Mouse (Mus musculus): Measurements from ENCODE around the gene Rpl36al. TPM values are rescaled to one million over a fixed set of nuclear protein-coding genes. Genes with fewer than 3 reads are reported as not detected.

The Rpl36al gene
- polyA plus RNA-seq, 1 experiment from 2014 or later, result 435 TPM

- Histone ChIP-seq H3K4me1 (ENCODE audit: control insufficient read depth, insufficient read depth, low read length) (peaks cover 7% of the 10 kb centered on the region), H3K4me3 (ENCODE audit: low read length) (no peak overlapping the region), H3K4me2 (ENCODE audit: low read depth, low read length) (no peak overlapping the region), H3K36me3 (ENCODE audit: control insufficient read depth, insufficient read depth) (peaks cover 16% of the 10 kb centered on the region), H3K27ac (ENCODE audit: low read length) (no peak overlapping the region), H3K9me3 (replicated peaks; ENCODE audit: control insufficient read depth, low read length) (no peaks in the 10 kb centered on the region), H3K9ac (ENCODE audit: low read length) (no peak overlapping the region), H3K27me3 (ENCODE audit: control insufficient read depth, insufficient read depth, low read length) (no peaks in the 10 kb centered on the region)
- ATAC-seq (replicated peaks; ENCODE audit: extremely low read depth, insufficient read depth, low FRiP score), result no peak
- 82% methylated on average over 2 of the region's 2 CpGs for WGBS
Observed at GRCm38 (mm10) chr12:69155923-69156322, 28.0 kb downstream of the Rpl36al start.

- H3K9ac ChIP-seq (ENCODE audit: low read length), result no peak overlapping the region
- H3K27ac ChIP-seq (ENCODE audit: low read length), result no peak overlapping the region
- H3K4me3 ChIP-seq (ENCODE audit: low read length), result no peak overlapping the region
- 78% methylated on average over 13 of the region's 13 CpGs for WGBS
- no peaks in the 10 kb centered on the region for H3K27me3 ChIP-seq (ENCODE audit: control insufficient read depth, insufficient read depth, low read length)
- H3K4me2 ChIP-seq (ENCODE audit: low read depth, low read length), result no peak overlapping the region
- no peaks in the 10 kb centered on the region for H3K9me3 ChIP-seq (replicated peaks; ENCODE audit: control insufficient read depth, low read length)
- ATAC-seq (replicated peaks; ENCODE audit: extremely low read depth, insufficient read depth, low FRiP score), result no peak
- H3K36me3 ChIP-seq (ENCODE audit: control insufficient read depth, insufficient read depth), result no peaks in the 10 kb centered on the region
- H3K4me1 ChIP-seq (ENCODE audit: control insufficient read depth, insufficient read depth, low read length), result no peaks in the 10 kb centered on the region
Observed at GRCm38 (mm10) chr12:69150049-69150448, 33.8 kb downstream of the Rpl36al start.

GRCm38 (mm10) chr12:69147166-69147735, 36.6 kb downstream of the Rpl36al start:
- Histone ChIP-seq H3K27ac (ENCODE audit: low read length) (no peak overlapping the region), H3K27me3 (ENCODE audit: control insufficient read depth, insufficient read depth, low read length) (no peaks in the 10 kb centered on the region), H3K4me3 (ENCODE audit: low read length) (no peak overlapping the region), H3K4me1 (ENCODE audit: control insufficient read depth, insufficient read depth, low read length) (no peaks in the 10 kb centered on the region), H3K9ac (ENCODE audit: low read length) (no peak overlapping the region), H3K9me3 (replicated peaks; ENCODE audit: control insufficient read depth, low read length) (no peaks in the 10 kb centered on the region), H3K4me2 (ENCODE audit: low read depth, low read length) (no peak overlapping the region), H3K36me3 (ENCODE audit: control insufficient read depth, insufficient read depth) (no peaks in the 10 kb centered on the region)
- ATAC-seq (replicated peaks; ENCODE audit: extremely low read depth, insufficient read depth, low FRiP score), result no peak
- WGBS, result 81% methylated on average over 5 of the region's 5 CpGs

- H3K27me3 ChIP-seq (ENCODE audit: control insufficient read depth, insufficient read depth, low read length), result no peaks in the 10 kb centered on the region
- H3K9ac ChIP-seq (ENCODE audit: low read length), result no peak overlapping the region
- no peaks in the 10 kb centered on the region for H3K36me3 ChIP-seq (ENCODE audit: control insufficient read depth, insufficient read depth)
- H3K4me1 ChIP-seq (ENCODE audit: control insufficient read depth, insufficient read depth, low read length), result no peaks in the 10 kb centered on the region
- 79% methylated on average over 6 of the region's 6 CpGs for WGBS
- H3K4me2 ChIP-seq (ENCODE audit: low read depth, low read length), result no peak overlapping the region
- no peak for ATAC-seq (replicated peaks; ENCODE audit: extremely low read depth, insufficient read depth, low FRiP score)
- H3K27ac ChIP-seq (ENCODE audit: low read length), result no peak overlapping the region
- no peaks in the 10 kb centered on the region for H3K9me3 ChIP-seq (replicated peaks; ENCODE audit: control insufficient read depth, low read length)
- no peak overlapping the region for H3K4me3 ChIP-seq (ENCODE audit: low read length)
Observed at GRCm38 (mm10) chr12:69143460-69143859, 40.4 kb downstream of the Rpl36al start.

GRCm38 (mm10) chr12:69139841-69140240, 44.0 kb downstream of the Rpl36al start:
- H3K27ac ChIP-seq (ENCODE audit: low read length), result no peak overlapping the region
- no peak for ATAC-seq (replicated peaks; ENCODE audit: extremely low read depth, insufficient read depth, low FRiP score)
- no peaks in the 10 kb centered on the region for H3K4me1 ChIP-seq (ENCODE audit: control insufficient read depth, insufficient read depth, low read length)
- no peaks in the 10 kb centered on the region for H3K36me3 ChIP-seq (ENCODE audit: control insufficient read depth, insufficient read depth)
- H3K9ac ChIP-seq (ENCODE audit: low read length), result no peak overlapping the region
- H3K27me3 ChIP-seq (ENCODE audit: control insufficient read depth, insufficient read depth, low read length), result no peaks in the 10 kb centered on the region
- H3K4me3 ChIP-seq (ENCODE audit: low read length), result no peak overlapping the region
- WGBS, result 84% methylated on average over 7 of the region's 7 CpGs
- H3K9me3 ChIP-seq (replicated peaks; ENCODE audit: control insufficient read depth, low read length), result no peaks in the 10 kb centered on the region
- no peak overlapping the region for H3K4me2 ChIP-seq (ENCODE audit: low read depth, low read length)

GRCm38 (mm10) chr12:69139201-69139600, 44.7 kb downstream of the Rpl36al start:
- ATAC-seq (replicated peaks; ENCODE audit: extremely low read depth, insufficient read depth, low FRiP score), result no peak
- WGBS, result 85% methylated on average over 3 of the region's 3 CpGs
- Histone ChIP-seq H3K4me1 (ENCODE audit: control insufficient read depth, insufficient read depth, low read length) (no peaks in the 10 kb centered on the region), H3K9me3 (replicated peaks; ENCODE audit: control insufficient read depth, low read length) (no peaks in the 10 kb centered on the region), H3K27me3 (ENCODE audit: control insufficient read depth, insufficient read depth, low read length) (no peaks in the 10 kb centered on the region), H3K36me3 (ENCODE audit: control insufficient read depth, insufficient read depth) (no peaks in the 10 kb centered on the region), H3K4me2 (ENCODE audit: low read depth, low read length) (no peak overlapping the region), H3K4me3 (ENCODE audit: low read length) (no peak overlapping the region), H3K27ac (ENCODE audit: low read length) (no peak overlapping the region), H3K9ac (ENCODE audit: low read length) (no peak overlapping the region)

Small RNA genes within 50 kb of the gene (microRNA-seq; reads per million reads assigned to microRNA genes)
- gene Gm47287, result not detected
- gene Gm47295, result 0.79 reads per million

Other genes starting within 250 kb of the Rpl36al start
- 999 and 1,027 TPM in 2 replicates for gene Rps29, start 24.9 kb downstream of the Rpl36al start, polyA plus RNA-seq (2015; fragmentation: Nextera tagmentation; extraction: Ambion mirVana)
- 13.5 and 14.0 TPM in 2 replicates for gene Lrr1, start 15.3 kb downstream of the Rpl36al start, polyA plus RNA-seq (2015; fragmentation: Nextera tagmentation; extraction: Ambion mirVana)
- 33.4 and 40.2 TPM in 2 replicates for gene Mgat2, start 74 bp upstream of the Rpl36al start, polyA plus RNA-seq (2015; fragmentation: Nextera tagmentation; extraction: Ambion mirVana)
- gene Gm49383, start 13.0 kb upstream of the Rpl36al start, polyA plus RNA-seq (2015; fragmentation: Nextera tagmentation; extraction: Ambion mirVana), result 14.8 and 17.6 TPM in 2 replicates
- 6.1 and 7.8 TPM in 2 replicates for gene Dnaaf2, start 14.3 kb upstream of the Rpl36al start, polyA plus RNA-seq (2015; fragmentation: Nextera tagmentation; extraction: Ambion mirVana)
- 14.1 and 18.9 TPM in 2 replicates for gene Gm49384, start 20.2 kb upstream of the Rpl36al start, polyA plus RNA-seq (2015; fragmentation: Nextera tagmentation; extraction: Ambion mirVana)
- 15.0 TPM in 2 replicates for gene Pole2, start 44.1 kb upstream of the Rpl36al start, polyA plus RNA-seq (2015; fragmentation: Nextera tagmentation; extraction: Ambion mirVana)
- gene Klhdc1, start 57.1 kb upstream of the Rpl36al start, polyA plus RNA-seq (2015; fragmentation: Nextera tagmentation; extraction: Ambion mirVana), result 10.8 and 12.7 TPM in 2 replicates
- gene Klhdc2, start 112.6 kb upstream of the Rpl36al start, polyA plus RNA-seq (2015; fragmentation: Nextera tagmentation; extraction: Ambion mirVana), result 117 and 127 TPM in 2 replicates
- gene Nemf, start 173.1 kb upstream of the Rpl36al start, polyA plus RNA-seq (2015; fragmentation: Nextera tagmentation; extraction: Ambion mirVana), result 62.6 and 68.5 TPM in 2 replicates
- gene Arf6, start 188.1 kb upstream of the Rpl36al start, polyA plus RNA-seq (2015; fragmentation: Nextera tagmentation; extraction: Ambion mirVana), result 31.1 and 32.3 TPM in 2 replicates
- 1.5 and 1.7 TPM in 2 replicates for gene Gm9887, start 188.4 kb upstream of the Rpl36al start, polyA plus RNA-seq (2015; fragmentation: Nextera tagmentation; extraction: Ambion mirVana)